Comparison of ENCODE assay signal across 16 mouse cellular contexts in genomic region chr10:75145221-75145620, GRCm38 (mm10).
"Had no signal": no experiment of that assay in that cellular context is flagged by ENCODE, and none has a peak within 500 bp of the region (broad histone marks: within the 10 kb centered on the region; RNA-seq: fewer than 3 reads in every experiment).

No protein-coding gene starts in this region.

- H3K4me3 ChIP-seq: kidney, embryonic 15.5 days; left cerebral cortex, adult 2 months; limb, embryonic 10.5 days; liver, embryonic 13.5 days; lung, embryonic 15.5 days; midbrain, embryonic 12.5 days; myocyte; neural tube, embryonic 12.5 days; stomach, embryonic 15.5 days had no signal

- ATAC-seq: intestine, embryonic 16.5 days had no signal

- H3K4me1 ChIP-seq: kidney, embryonic 15.5 days; limb, embryonic 10.5 days; lung, embryonic 15.5 days; neural tube, embryonic 12.5 days; stomach, embryonic 15.5 days had no signal

- H3K9me3 ChIP-seq: kidney, embryonic 15.5 days; limb, embryonic 10.5 days; liver, embryonic 13.5 days; lung, embryonic 15.5 days; midbrain, embryonic 12.5 days; neural tube, embryonic 12.5 days; stomach, embryonic 15.5 days had no signal

- H3K27me3 ChIP-seq: kidney, embryonic 15.5 days; liver, embryonic 13.5 days; lung, embryonic 15.5 days; midbrain, embryonic 12.5 days; neural tube, embryonic 12.5 days; stomach, embryonic 15.5 days had no signal

- DNase-seq: kidney, adult 2 months; kidney, postnatal 14 days; liver, embryonic 13.5 days; liver, postnatal 0 days; lung, postnatal 36 days; thymus, adult 2 months; thymus, postnatal 36 days had no signal
